Mouse (Mus musculus): ENCODE measurements around the gene Ndufaf3.

Gene Ndufaf3

GRCm38 (mm10) chr9:108521604-108522003 is 45.6 kb downstream of the Ndufaf3 start:
- in situ Hi-C loops (cut with MboI, MseI): no loop called here

- in situ Hi-C loops (cut with MboI, MseI): no loop called here
Observed at GRCm38 (mm10) chr9:108517931-108518332, 49.3 kb downstream of the Ndufaf3 start.

- in situ Hi-C loops (cut with MboI, MseI): no loop called here
Observed at GRCm38 (mm10) chr9:108517253-108517930, 49.8 kb downstream of the Ndufaf3 start.

GRCm38 (mm10) chr9:108516380-108517251 is 50.6 kb downstream of the Ndufaf3 start, which contains the start of gene Qrich1:
TSS of gene Qrich1 (plus strand) at chr9:108516806.
- in situ Hi-C loops (cut with MboI, MseI): no loop called here
